Mouse (Mus musculus): ENCODE data around the gene Sh3bp1. TPM values are rescaled to one million over a fixed set of nuclear protein-coding genes. Genes with fewer than 3 reads are reported as not detected.
A peak's percentile ranks its signal among the peaks of the same experiment; 100 is the strongest.

Sh3bp1 gene
- total RNA-seq, 2 experiments from 2014 or later = 20.4 to 24.3 TPM

DNA sequence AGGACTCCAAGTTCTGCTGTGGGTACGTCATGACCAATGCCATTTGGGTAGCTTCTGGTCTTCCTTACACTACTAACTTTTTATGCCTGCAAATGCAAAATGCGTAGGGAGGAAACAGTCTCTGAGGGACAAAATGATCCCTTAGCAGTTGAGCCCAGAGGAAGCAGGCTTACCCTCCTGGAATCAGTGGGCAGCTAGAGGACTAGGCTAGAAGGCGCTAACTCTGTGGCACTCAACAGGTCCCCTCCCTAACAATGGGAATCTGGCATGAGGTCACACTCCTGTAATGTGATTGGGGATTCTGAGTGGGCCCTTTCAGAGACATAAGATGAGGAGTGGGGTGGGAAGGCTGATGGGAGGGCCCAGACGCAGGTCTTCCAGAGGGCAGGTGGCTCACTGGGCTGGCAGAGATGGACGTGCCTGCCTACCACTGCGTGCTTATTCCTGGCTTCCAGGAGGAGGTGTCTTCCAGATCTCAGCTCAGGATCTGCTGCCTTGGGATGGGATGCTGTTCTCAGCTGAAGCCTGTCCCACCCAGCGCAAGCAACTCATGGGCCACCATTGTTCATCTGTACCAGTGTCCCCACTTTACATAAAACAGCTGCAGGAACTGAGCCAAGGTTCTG lies 31.3 kb downstream of the Sh3bp1 start:
- intact Hi-C loops (cut with DNase I) = no loop called here
- DNase-seq (ENCODE audit: low spot score in 2 of 2) = no peak

DNA sequence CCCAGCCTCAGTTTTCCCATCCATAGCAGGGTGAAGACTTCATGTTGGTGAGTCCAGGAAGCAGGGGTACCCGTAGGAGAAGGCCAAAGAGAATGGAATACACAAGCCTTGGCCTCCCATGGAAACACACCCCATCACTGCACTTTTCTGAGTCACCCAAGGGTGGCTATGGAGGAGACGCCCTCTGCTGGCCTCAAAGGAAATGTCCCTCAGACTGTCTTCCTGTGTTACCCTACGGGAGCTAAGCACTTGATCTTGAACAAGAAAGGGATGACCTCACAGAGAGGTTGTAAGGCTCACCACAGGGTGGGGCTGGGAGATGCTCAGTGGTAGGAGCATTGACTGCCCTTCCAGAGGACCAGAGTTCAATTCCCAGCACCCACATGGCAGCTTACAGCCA lies 32.0 kb downstream of the Sh3bp1 start:
- intact Hi-C loops (cut with DNase I) = no loop called here
- DNase-seq (ENCODE audit: low spot score in 2 of 2) = no peak

DNA sequence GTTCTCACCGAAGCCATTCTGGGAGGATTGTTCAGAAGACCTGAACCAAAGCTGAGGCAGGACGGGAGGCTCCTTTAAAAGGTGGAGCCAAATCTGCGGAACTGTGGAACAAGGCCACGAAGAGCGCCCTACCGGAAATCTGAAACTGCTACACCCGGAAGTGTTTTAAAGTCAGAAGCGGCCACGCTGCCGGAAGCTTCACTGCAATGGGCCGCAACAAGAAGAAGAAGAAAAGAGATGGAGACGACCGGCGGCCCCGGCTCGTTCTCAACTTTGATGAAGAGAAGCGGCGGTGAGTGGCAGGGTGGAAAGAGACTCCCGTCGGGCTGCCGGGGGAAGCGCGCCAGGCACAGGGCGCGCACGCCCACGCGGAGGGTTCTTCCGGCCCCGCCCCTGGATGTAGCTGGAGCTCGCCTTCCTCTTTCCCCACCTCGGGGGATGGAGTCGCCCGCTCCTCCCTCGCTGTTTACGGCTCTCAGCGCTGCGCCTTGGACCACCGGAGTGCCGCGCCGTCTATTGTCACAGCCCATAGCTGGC lies 35.3 kb downstream of the Sh3bp1 start, which contains the start of gene Nol12:
Gene Nol12, plus strand, starts transcription at position 150 of the 537 bp plus-strand sequence.
- peak; percentile 87 to 92 for DNase-seq (ENCODE audit: low spot score in 2 of 2)
- intact Hi-C loops (cut with DNase I) = no loop called here

DNA sequence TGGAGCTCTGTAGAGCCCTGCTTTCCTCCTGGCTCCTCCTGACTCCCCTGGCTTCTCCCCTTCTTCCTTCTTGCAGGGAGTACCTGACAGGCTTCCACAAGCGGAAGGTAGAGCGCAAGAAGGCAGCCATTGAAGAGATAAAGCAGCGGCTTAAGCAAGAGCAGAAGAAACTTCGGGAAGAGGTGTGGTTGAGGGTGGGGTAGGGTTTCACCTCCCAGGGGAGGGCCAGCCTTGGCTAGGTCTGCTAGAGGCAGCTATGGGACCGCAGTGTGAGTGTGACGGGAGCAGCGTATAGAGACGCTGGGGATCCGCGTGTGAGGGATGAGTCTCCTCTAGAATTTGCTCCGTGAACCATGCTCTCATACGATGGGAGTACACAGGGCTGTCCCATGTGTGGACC lies 36.8 kb downstream of the Sh3bp1 start:
- no peak for DNase-seq (ENCODE audit: low spot score in 2 of 2)
- intact Hi-C loops (cut with DNase I) = no loop called here

- intact Hi-C loops (cut with DNase I) = no loop called here
- DNase-seq (ENCODE audit: low spot score in 2 of 2) = no peak
Measured at GRCm38 (mm10) chr15:78937311-78937710, 37.7 kb downstream of the Sh3bp1 start.

DNA sequence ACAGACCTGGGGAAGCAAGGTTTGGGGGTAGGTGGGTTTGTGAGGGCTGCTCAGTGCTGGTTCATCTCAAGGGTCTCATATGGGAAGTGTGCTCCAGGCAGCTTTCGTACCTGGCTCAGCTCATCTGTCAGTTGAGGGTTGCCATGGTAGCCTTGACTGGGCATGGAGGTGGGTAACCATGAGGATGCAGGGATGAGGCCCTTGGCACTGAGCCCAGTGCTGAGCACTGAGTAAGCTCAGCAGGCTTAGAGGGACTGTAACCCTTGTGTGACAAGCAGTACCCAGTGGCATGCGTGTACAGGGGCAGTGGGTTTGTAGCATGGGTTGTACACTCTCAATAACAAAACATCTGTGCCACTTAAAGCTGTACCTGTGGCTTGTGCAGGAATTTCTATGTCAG lies 38.4 kb downstream of the Sh3bp1 start:
- intact Hi-C loops (cut with DNase I) = no loop called here
- no peak for DNase-seq (ENCODE audit: low spot score in 2 of 2)

DNA sequence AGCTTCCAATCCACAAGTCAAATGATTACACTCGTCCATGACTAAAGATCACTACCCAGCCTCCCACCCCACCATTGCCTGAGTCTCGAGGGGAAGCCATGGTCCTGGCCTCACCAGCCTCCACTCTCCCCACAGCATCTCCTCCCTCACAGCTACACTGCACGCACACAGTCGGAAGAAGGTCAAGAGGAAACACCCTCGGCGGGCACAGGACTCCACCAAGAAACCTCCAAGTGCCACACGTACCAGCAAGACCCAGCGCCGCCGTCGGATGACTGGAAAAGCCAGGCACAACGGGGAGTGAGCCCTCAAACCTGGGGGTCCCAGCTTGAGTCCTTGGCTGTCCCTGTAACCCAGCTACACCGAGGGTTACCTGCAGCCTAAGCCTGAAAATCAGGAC lies 40.8 kb downstream of the Sh3bp1 start:
- intact Hi-C loops (cut with DNase I) = no loop called here
- DNase-seq (ENCODE audit: low spot score in 2 of 2) = no peak

DNA sequence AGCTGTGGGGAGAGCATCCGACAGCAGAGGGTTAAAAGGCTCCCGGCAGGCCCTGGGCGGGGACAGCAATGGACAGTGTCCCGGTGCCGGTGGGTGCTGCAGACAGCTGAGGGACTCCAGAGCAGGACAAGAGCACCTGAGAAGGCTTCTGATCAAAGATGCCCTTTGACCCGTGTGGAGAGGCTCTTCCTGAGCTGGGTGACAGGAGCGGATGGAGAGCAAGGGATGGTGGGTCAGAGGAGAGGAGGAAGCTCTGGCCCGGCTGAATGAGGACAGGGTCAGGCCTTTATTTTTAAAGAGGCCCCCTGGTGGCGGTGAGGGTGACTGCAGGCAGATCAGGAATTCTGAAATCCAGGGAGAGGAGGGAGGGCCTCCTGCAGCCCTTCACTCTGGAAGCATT lies 43.1 kb downstream of the Sh3bp1 start:
- intact Hi-C loops (cut with DNase I) = loop anchor here (1.0 kb wide), 1 partner anchor 27 kb away; no protein-coding TSS in a partner anchor
- peak; percentile 76 to 78 for DNase-seq (ENCODE audit: low spot score in 2 of 2)

DNA sequence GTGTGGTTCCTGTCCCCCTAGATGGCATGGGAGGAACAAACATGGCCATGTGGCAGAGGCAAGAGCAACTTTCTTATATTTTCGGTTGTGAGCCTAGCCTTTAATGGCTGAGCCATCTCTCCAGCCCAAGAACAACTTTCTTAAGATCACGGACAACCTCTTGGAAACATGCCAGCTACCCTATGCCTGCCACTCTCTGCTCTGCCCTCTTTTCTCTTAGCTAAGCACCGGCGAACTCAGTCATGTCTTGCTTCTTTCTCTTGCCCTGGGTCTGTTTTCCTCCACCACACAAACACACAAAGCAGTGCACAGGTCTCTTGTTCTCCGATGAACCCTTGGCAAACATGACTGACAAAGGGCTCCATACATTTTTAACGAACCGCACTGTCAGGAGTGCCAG lies 46.7 kb downstream of the Sh3bp1 start:
- no peak for DNase-seq (ENCODE audit: low spot score in 2 of 2)
- intact Hi-C loops (cut with DNase I) = no loop called here

DNA sequence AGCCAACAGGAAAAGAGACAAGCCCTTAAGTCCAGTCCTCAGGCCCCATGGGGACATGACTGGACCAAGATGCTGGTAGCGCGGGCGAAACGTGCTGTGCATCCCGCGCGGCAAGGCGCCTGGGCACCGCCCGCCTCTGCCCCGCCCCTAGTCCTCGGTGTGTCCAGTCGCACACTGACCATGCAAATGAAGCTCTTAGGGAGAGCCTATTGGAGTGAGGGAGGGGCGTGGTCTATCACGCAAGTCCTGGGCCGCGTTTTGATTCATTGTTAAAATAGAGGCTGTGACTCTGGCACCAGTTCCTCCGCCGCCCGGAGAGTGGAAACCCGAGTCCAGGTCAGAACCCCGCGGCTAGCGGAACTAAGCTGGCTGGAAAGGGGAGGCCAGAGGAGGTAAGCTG lies 48.1 kb downstream of the Sh3bp1 start, which contains the start of gene Triobp:
Gene Triobp, plus strand, starts transcription at position 68 of the 400 bp plus-strand sequence.
- intact Hi-C loops (cut with DNase I) = no loop called here
- DNase-seq (ENCODE audit: low spot score in 2 of 2) = peak; percentile 82 to 94

GRCm38 (mm10) chr15:78948152-78948725 lies 48.7 kb downstream of the Sh3bp1 start:
- no peak for DNase-seq (ENCODE audit: low spot score in 2 of 2)
- intact Hi-C loops (cut with DNase I) = no loop called here

- intact Hi-C loops (cut with DNase I) = no loop called here
Measured at GRCm38 (mm10) chr15:78948883-78949282, 49.3 kb downstream of the Sh3bp1 start.

DNA sequence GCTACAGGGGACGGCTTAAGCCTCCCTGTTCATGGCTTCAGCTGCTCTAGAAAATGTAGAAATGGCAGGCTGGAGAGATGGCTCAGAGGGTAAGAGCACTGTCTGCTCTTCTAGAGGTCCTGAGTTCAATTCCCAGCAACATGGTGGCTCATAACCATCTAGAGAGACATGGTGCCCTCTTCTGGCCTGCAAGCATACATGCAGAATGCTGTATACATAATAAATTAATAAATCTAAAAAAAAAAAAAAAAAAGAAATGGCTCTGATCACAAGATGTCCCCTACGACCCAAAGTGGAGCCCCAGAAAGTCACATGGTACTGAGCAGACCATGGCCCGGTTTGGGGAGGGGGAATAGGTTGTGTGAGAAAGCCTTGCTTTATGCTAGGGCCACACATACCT lies 56.1 kb downstream of the Sh3bp1 start:
- DNase-seq (ENCODE audit: low spot score in 2 of 2) = no peak
- intact Hi-C loops (cut with DNase I) = no loop called here

More at GRCm38 (mm10) chr15:78948883-78949282, 49.3 kb downstream of the Sh3bp1 start:
- no peak for DNase-seq (ENCODE audit: low spot score in 2 of 2)

DNA sequence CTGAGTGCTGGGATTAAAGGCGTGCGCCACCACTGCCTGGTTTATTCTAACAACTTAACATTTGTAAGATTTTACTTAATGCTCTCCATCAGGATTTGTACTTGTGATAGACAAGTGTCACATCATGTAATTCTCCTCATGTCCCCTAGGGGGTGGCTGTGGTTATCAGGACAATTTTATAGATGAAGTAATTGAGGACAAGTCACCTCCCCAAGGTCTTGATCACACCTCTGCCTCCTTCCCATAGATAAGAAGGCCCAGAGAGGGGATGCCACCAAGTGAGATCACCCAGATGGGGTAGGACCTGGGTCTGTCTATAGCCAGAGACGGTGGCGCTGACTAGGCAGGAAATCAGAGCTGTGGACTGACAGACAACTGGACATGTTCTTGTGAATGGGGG lies 56.8 kb downstream of the Sh3bp1 start:
- DNase-seq (ENCODE audit: low spot score in 2 of 2) = no peak
- intact Hi-C loops (cut with DNase I) = no loop called here

GRCm38 (mm10) chr15:78957021-78957420 lies 57.5 kb downstream of the Sh3bp1 start:
- intact Hi-C loops (cut with DNase I) = no loop called here
- no peak for DNase-seq (ENCODE audit: low spot score in 2 of 2)

DNA sequence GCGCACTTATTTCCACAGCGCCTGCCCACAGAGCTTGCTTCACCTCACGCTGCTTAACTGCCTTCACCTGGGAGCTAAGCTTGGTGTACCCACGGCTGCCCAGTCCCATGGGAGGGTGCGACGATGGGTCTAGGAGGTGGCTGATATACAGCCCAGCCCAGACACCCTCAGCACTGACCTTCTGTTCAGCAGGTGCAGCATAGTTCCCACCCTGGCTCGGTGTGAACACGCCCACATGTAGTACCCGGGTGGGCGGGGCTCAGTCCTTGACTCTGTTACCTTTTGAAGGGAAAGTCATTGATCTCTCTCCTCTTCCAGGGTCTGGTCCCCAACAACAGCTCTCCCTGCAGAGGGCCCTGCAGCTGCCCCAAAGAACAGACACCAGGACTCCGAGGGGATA lies 60.0 kb downstream of the Sh3bp1 start:
- intact Hi-C loops (cut with DNase I) = no loop called here
- DNase-seq (ENCODE audit: low spot score in 2 of 2) = no peak

GRCm38 (mm10) chr15:78960088-78960487 lies 60.5 kb downstream of the Sh3bp1 start:
- no peak for DNase-seq (ENCODE audit: low spot score in 2 of 2)
- intact Hi-C loops (cut with DNase I) = no loop called here
